Mouse (Mus musculus): ENCODE measurements around the gene Hils1.

- TF ChIP-seq CTCF (IDR thresholded peaks at IDR 0.05; ENCODE audit: borderline replicate concordance, insufficient read depth, low read length) (no peak), POLR2A (IDR thresholded peaks at IDR 0.05; ENCODE audit: low read depth, low read length) (no peak)
These were observed 32.9 kb upstream of the Hils1 start for GRCm38 (mm10) chr11:94934526-94934925.
